Mouse (Mus musculus) ZHBTc4 (cell line): ENCODE data around the gene Ms4a6b.
"Not testable (repeated sequence)": the region's sequence is repeated elsewhere in the genome, so short reads cannot be mapped to it uniquely, and the experiment has no call there.

Experiments
- DNase-seq: peaks from one replicate; pipeline ENCODE4 v3.0.0-alpha.2; 2011; ENCODE audit warnings: low read depth, low spot score

Ms4a6b gene

GRCm38 (mm10) chr19:11516246-11516645, at the start of gene Ms4a6b:
Ms4a6b (plus strand) TSS chr19:11516512.
- DNase-seq: no peak

GRCm38 (mm10) chr19:11468361-11468760, 48.0 kb upstream of the Ms4a6b start:
- not testable (repeated sequence) for DNase-seq

GRCm38 (mm10) chr19:11469215-11469614, 47.1 kb upstream of the Ms4a6b start, which contains the start of gene Ms4a6c:
Ms4a6c (plus strand) TSS chr19:11469366.
- DNase-seq: not testable (repeated sequence)

- no peak for DNase-seq
These were observed 36.6 kb upstream of the Ms4a6b start for GRCm38 (mm10) chr19:11479714-11480113.

GRCm38 (mm10) chr19:11482684-11483083, 33.6 kb upstream of the Ms4a6b start:
- DNase-seq: no peak

- DNase-seq: no peak
These were observed 32.4 kb upstream of the Ms4a6b start for GRCm38 (mm10) chr19:11483941-11484340.

- DNase-seq: no peak
These were observed 31.9 kb upstream of the Ms4a6b start for GRCm38 (mm10) chr19:11484388-11484787.

GRCm38 (mm10) chr19:11485266-11485665, 31.0 kb upstream of the Ms4a6b start:
- no peak for DNase-seq

- no peak for DNase-seq
These were observed 30.6 kb upstream of the Ms4a6b start, which contains the start of gene Gm8369 for GRCm38 (mm10) chr19:11485746-11486145. Gm8369 (plus strand) TSS chr19:11485938.

GRCm38 (mm10) chr19:11486599-11486998, 29.7 kb upstream of the Ms4a6b start:
- no peak for DNase-seq

GRCm38 (mm10) chr19:11491406-11492189, 24.7 kb upstream of the Ms4a6b start:
- no peak for DNase-seq

- no peak for DNase-seq
These were observed 23.6 kb upstream of the Ms4a6b start for GRCm38 (mm10) chr19:11492671-11493070.

- DNase-seq: no peak
These were observed 21.8 kb upstream of the Ms4a6b start for GRCm38 (mm10) chr19:11494519-11494918.

- no peak for DNase-seq
These were observed 20.0 kb upstream of the Ms4a6b start for GRCm38 (mm10) chr19:11496361-11496760.

GRCm38 (mm10) chr19:11497300-11497699, 19.0 kb upstream of the Ms4a6b start:
- not testable (repeated sequence) for DNase-seq

GRCm38 (mm10) chr19:11500796-11501195, 15.5 kb upstream of the Ms4a6b start:
- DNase-seq: no peak

- DNase-seq: no peak
These were observed 15.0 kb upstream of the Ms4a6b start for GRCm38 (mm10) chr19:11501326-11501725.

GRCm38 (mm10) chr19:11504857-11505256, 11.5 kb upstream of the Ms4a6b start:
- DNase-seq: no peak

GRCm38 (mm10) chr19:11513458-11513857, 2.9 kb upstream of the Ms4a6b start:
- no peak for DNase-seq

- DNase-seq: no peak
These were observed 533 bp downstream of the Ms4a6b start for GRCm38 (mm10) chr19:11516845-11517244.

GRCm38 (mm10) chr19:11517373-11517772, 1.1 kb downstream of the Ms4a6b start:
- DNase-seq: not testable (repeated sequence)

GRCm38 (mm10) chr19:11518356-11518755, 2.0 kb downstream of the Ms4a6b start:
- DNase-seq: not testable (repeated sequence)

- DNase-seq: no peak
These were observed 3.8 kb downstream of the Ms4a6b start for GRCm38 (mm10) chr19:11520146-11520545.
